Mouse (Mus musculus) liver, embryonic 11.5 days (tissue): ENCODE measurements around the gene Sphk1. TPM values are rescaled to one million over a fixed set of nuclear protein-coding genes. Genes with fewer than 3 reads are reported as not detected.
"Not testable (repeated sequence)": the region's sequence is repeated elsewhere in the genome, so short reads cannot be mapped to it uniquely, and the experiment has no call there.

Experiments
- ATAC-seq: fragments of 200-750 bp; cut with Nextera tagmentation; replicated peaks from 2 replicates; pipeline ENCODE4 v1.8.0; 2017; ENCODE audit warnings: moderate number of reproducible peaks, mild to moderate bottlenecking, moderate TSS enrichment, moderate library complexity; ENCODE audit not compliant: low FRiP score
- DNase-seq: peaks from one replicate; pipeline ENCODE4 v3.0.0-alpha.2; 2017; ENCODE audit warnings: low spot score
- H3K27ac ChIP-seq: fragments of 300-500 bp; sonication (generic); 2 replicates; pipeline ENCODE4 v1.5.1; 2014; ENCODE audit warnings: mild to moderate bottlenecking, low read depth, low read length, control low read depth
- H3K27me3 ChIP-seq: fragments of 300-500 bp; sonication (generic); replicated peaks from 2 replicates; pipeline ENCODE4 v1.6.1; 2014; ENCODE audit warnings: low read length, mixed read lengths; ENCODE audit not compliant: control insufficient read depth, insufficient read depth
- H3K36me3 ChIP-seq: fragments of 300-500 bp; sonication (generic); 2 replicates; pipeline ENCODE4 v1.6.1; 2014; ENCODE audit warnings: mild to moderate bottlenecking, low read length, moderate library complexity, mixed read lengths; ENCODE audit not compliant: control insufficient read depth, insufficient read depth
- H3K4me1 ChIP-seq: fragments of 300-500 bp; sonication (generic); replicated peaks from 2 replicates; pipeline ENCODE4 v1.6.1; 2014; ENCODE audit warnings: low read length, mixed read lengths; ENCODE audit not compliant: control insufficient read depth, insufficient read depth
- H3K4me2 ChIP-seq: fragments of 300-500 bp; sonication (generic); 2 replicates; pipeline ENCODE4 v1.6.1; 2014; ENCODE audit warnings: mild to moderate bottlenecking, control low read depth, moderate library complexity
- H3K4me3 ChIP-seq: fragments of 300-500 bp; sonication (generic); 2 replicates; pipeline ENCODE4 v1.5.1; 2014; ENCODE audit warnings: low read depth, low read length, control low read depth
- H3K9ac ChIP-seq: fragments of 300-500 bp; sonication (generic); 2 replicates; pipeline ENCODE4 v1.6.1; 2014; ENCODE audit warnings: low read depth, low read length, control low read depth
- H3K9me3 ChIP-seq: fragments of 300-500 bp; sonication (generic); 2 replicates; pipeline ENCODE4 v1.6.1; 2016; ENCODE audit warnings: low read length, inconsistent platforms, mixed read lengths; ENCODE audit not compliant: control insufficient read depth
- WGBS: fragments of 180-500 bp; shearing (Covaris S2); extraction: QIAGEN DNeasy Blood & Tissue Kit; methylation state at CpG from one replicate; pipeline ENCODE4 v1.1.7; 2014; 5-methylcytosine and 5-hydroxymethylcytosine counted together
- polyA plus RNA-seq: library from polyadenylated mRNA; unstranded; fragments of >200 nt; fragmentation: Nextera tagmentation; extraction: Ambion mirVana; gene quantifications from 2 replicates; pipeline ENCODE4 v1.2.1, GENCODE M21; 2014

The Sphk1 gene
- polyA plus RNA-seq, 1 experiment from 2014 or later = 44.1 TPM

GRCm38 (mm10) chr11:116491338-116491737, 39.4 kb upstream of the Sphk1 start:
- WGBS = 67% methylated on average over 6 of the region's 6 CpGs
- DNase-seq (no peak), ATAC-seq (no peak)
- Histone ChIP-seq H3K9me3 (peaks cover 3% of the 10 kb centered on the region; the same call in 1 of the 2 replicates), H3K4me3 (no peak overlapping the region), H3K36me3 (peaks cover 12% of the 10 kb centered on the region; the same call in 1 of the 2 replicates), H3K27me3 (no peaks in the 10 kb centered on the region), H3K4me1 (peaks cover 13% of the 10 kb centered on the region), H3K27ac (no peak overlapping the region), H3K9ac (no peak overlapping the region), H3K4me2 (peak overlapping the region; percentile 64)

DNA sequence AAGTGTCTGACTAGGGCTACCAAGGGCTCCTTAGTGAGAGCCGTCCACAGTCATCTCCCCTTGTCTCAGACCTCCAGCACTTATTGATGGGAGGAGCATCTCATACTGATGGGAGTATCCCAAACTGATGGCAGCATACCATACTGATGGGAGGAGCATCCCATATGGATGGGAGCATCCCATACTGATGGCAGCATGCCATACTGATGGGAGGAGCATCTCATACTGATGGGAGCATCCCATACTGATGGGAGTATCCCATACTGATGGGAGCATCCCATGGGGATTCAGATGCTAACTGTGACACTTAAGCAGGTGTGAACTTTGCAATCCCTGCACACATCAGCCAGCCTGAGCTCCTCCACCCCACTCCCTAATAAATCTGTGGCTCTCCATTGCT, 38.2 kb upstream of the Sphk1 start:
- not testable (repeated sequence) for H3K4me2 ChIP-seq, ATAC-seq, DNase-seq, H3K9me3 ChIP-seq, H3K4me3 ChIP-seq, H3K9ac ChIP-seq, H3K27me3 ChIP-seq, H3K36me3 ChIP-seq, H3K27ac ChIP-seq
- 71% methylated on average over 1 of the region's 1 CpGs for WGBS
- peaks cover 13% of the 10 kb centered on the region for H3K4me1 ChIP-seq

DNA sequence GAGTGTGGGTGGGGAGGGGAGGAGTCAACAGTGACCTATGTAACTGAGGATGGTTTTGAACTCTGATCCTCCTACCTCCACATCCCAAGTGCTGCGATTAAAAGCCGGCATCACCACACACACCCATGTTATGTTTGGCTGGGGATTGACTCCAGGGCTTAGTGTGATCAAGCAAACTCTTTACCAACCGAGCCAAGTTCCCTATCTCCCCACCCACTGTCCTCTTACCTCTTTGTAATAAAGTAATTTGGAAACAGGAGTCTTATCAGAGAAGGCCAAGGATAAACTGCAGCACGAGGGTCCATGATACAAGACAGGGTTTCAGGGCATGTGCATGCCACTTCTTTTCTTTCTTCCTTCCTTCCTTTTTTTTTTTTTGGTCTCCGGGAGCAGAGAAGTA, 37.5 kb upstream of the Sphk1 start:
- H3K9ac ChIP-seq = no peak overlapping the region
- H3K4me2 ChIP-seq = no peak overlapping the region
- no peaks in the 10 kb centered on the region for H3K27me3 ChIP-seq
- WGBS = 64% methylated on average over 5 of the region's 5 CpGs
- peaks cover 3% of the 10 kb centered on the region; the same call in 1 of the 2 replicates for H3K9me3 ChIP-seq
- ATAC-seq (no peak), DNase-seq (no peak)
- peaks cover 13% of the 10 kb centered on the region for H3K4me1 ChIP-seq
- no peak overlapping the region for H3K4me3 ChIP-seq
- no peak overlapping the region for H3K27ac ChIP-seq
- H3K36me3 ChIP-seq = peaks cover 4% of the 10 kb centered on the region; the same call in 1 of the 2 replicates

DNA sequence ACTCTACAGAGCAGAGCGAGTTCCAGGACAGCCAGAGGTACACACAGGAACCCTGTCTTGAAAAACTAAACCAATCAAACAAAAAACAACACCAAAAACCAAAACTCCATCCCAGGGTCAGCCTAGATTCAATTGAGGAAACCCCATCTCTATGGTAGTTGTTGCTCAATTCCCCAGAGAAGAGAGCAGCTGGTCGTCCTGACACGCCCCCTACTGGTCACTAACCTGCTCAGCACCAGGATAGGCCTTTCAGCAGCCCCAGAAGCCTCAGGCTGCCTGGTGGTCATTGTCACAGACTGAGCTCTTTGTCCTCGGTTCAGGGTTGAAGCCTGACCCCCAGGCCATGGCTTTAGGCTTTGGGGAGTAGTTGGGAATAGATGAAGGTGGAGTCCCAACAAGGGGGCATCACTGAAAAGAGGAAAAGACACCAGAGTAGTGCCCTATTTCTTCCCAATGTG, 36.9 kb upstream of the Sphk1 start, which contains the start of gene Prpsap1:
TSS of gene Prpsap1 (minus strand) at position 408 of the 458 bp plus-strand sequence.
- Histone ChIP-seq H3K4me3 (no peak within 1 kb of the TSS), H3K4me2 (no peak within 1 kb of the TSS), H3K9me3 (no peaks in the 10 kb centered on the region), H3K27ac (no peak within 1 kb of the TSS), H3K36me3 (no peaks in the 10 kb centered on the region), H3K27me3 (no peaks in the 10 kb centered on the region), H3K4me1 (peaks cover 16% of the 10 kb centered on the region), H3K9ac (no peak within 1 kb of the TSS)
- peak; percentile 54 for DNase-seq
- no peak; the same call in 1 of the 2 replicates for ATAC-seq
- 29% methylated on average over 4 of the region's 4 CpGs for WGBS

DNA sequence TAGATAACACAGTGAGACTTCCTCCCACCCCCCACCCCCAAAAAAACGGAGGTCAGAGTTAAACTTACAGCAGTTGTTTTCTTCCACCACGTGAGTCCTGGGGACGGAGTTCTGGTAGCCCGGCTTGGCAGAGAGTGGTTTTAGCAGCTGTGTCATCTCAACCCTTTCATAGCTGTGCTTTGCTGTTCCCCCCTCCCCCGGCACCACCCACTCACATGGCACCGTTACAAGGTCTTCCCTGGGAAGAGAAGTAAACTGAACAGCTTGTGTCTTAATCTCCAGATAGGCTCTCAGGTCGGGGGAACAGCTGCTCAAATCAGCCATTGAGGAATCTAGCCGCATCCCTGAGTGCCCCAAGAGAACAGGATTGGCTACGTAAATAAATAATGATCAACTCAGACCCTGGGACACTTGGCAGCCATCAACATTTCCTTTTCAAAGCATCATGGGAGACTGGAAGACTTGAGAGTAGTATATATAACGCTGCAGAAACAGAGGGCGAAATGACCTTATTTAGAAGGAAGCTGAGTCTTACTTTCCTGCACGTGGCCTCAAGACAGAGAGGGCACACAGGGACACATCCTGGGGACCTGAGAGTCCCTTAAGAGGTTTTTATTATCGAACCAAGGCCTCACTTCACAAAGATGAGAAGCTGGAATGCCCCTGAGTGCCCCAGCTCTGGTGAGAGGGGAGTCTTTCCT, 36.1 kb upstream of the Sphk1 start:
- ATAC-seq (no peak), DNase-seq (no peak)
- no peak overlapping the region for H3K4me2 ChIP-seq
- peaks cover 14% of the 10 kb centered on the region; the same call in 1 of the 2 replicates for H3K4me1 ChIP-seq
- H3K9ac ChIP-seq = no peak overlapping the region
- H3K27ac ChIP-seq = no peak overlapping the region
- H3K36me3 ChIP-seq = no peaks in the 10 kb centered on the region
- no peak overlapping the region for H3K4me3 ChIP-seq
- no peaks in the 10 kb centered on the region for H3K9me3 ChIP-seq
- 61% methylated on average over 13 of the region's 13 CpGs for WGBS
- no peaks in the 10 kb centered on the region for H3K27me3 ChIP-seq

GRCm38 (mm10) chr11:116497313-116497712, 33.4 kb upstream of the Sphk1 start:
- Histone ChIP-seq H3K27ac (no peak overlapping the region), H3K27me3 (no peaks in the 10 kb centered on the region), H3K9me3 (no peaks in the 10 kb centered on the region), H3K9ac (no peak overlapping the region), H3K4me3 (no peak overlapping the region), H3K4me2 (no peak overlapping the region), H3K36me3 (no peaks in the 10 kb centered on the region), H3K4me1 (peaks cover 15% of the 10 kb centered on the region; the same call in 1 of the 2 replicates)
- WGBS = 51% methylated on average over 4 of the region's 4 CpGs
- no peak for DNase-seq
- ATAC-seq = no peak

- Histone ChIP-seq H3K9me3 (no peaks in the 10 kb centered on the region), H3K36me3 (no peaks in the 10 kb centered on the region), H3K4me3 (peak overlapping the region; percentile 24), H3K27ac (no peak overlapping the region), H3K27me3 (no peaks in the 10 kb centered on the region), H3K4me2 (peak overlapping the region; percentile 58), H3K9ac (no peak overlapping the region), H3K4me1 (peaks cover 15% of the 10 kb centered on the region; the same call in 1 of the 2 replicates)
- ATAC-seq = no peak
- DNase-seq = no peak
- WGBS = 32% methylated on average over 34 of the region's 34 CpGs
These were observed 32.1 kb upstream of the Sphk1 start for GRCm38 (mm10) chr11:116498596-116498995.

GRCm38 (mm10) chr11:116499018-116499417, 31.7 kb upstream of the Sphk1 start:
- H3K9me3 ChIP-seq = no peaks in the 10 kb centered on the region
- 46% methylated on average over 6 of the region's 6 CpGs for WGBS
- H3K4me1 ChIP-seq = peaks cover 15% of the 10 kb centered on the region; the same call in 1 of the 2 replicates
- H3K9ac ChIP-seq = no peak overlapping the region
- no peaks in the 10 kb centered on the region for H3K36me3 ChIP-seq
- no peaks in the 10 kb centered on the region for H3K27me3 ChIP-seq
- ATAC-seq (no peak), DNase-seq (no peak)
- H3K4me2 ChIP-seq = peak overlapping the region; percentile 58
- H3K4me3 ChIP-seq = peak overlapping the region; percentile 24
- H3K27ac ChIP-seq = no peak overlapping the region
